Mouse (Mus musculus): ENCODE data around the gene Olfr1224-ps1.

GRCm38 (mm10) chr2:89132954-89133353 lies 30.9 kb downstream of the Olfr1224-ps1 start, which contains the start of gene Olfr1222:
- TF ChIP-seq CTCF (IDR thresholded peaks at IDR 0.05): no peak
- TF ChIP-seq POLR2A (IDR thresholded peaks at IDR 0.05; ENCODE audit: insufficient read depth, low read depth, low read length): no peak

Data from heart, adult 2 months (tissue).